Mouse (Mus musculus) kidney, embryonic 16.5 days (tissue): ENCODE data around the gene Raet1e. TPM values are rescaled to one million over a fixed set of nuclear protein-coding genes. Genes with fewer than 3 reads are reported as not detected.
A peak's percentile ranks its signal among the peaks of the same experiment; 100 is the strongest.
"Not testable (repeated sequence)": the region's sequence is repeated elsewhere in the genome, so short reads cannot be mapped to it uniquely, and the experiment has no call there.

Experiments
- ATAC-seq: fragments of 200-750 bp; cut with Nextera tagmentation; 2 replicates; pipeline ENCODE4 v1.8.0; 2017; ENCODE audit warnings: moderate TSS enrichment; ENCODE audit not compliant: low FRiP score, low TSS enrichment
- H3K27ac ChIP-seq: fragments of 300-500 bp; sonication (generic); 2 replicates; pipeline ENCODE4 v1.5.1; 2014; ENCODE audit warnings: low read length
- H3K27me3 ChIP-seq: fragments of 300-500 bp; sonication (generic); 2 replicates; pipeline ENCODE4 v1.6.1; 2014; ENCODE audit warnings: low read length, control low read depth, mixed read lengths; ENCODE audit not compliant: insufficient read depth
- H3K36me3 ChIP-seq: fragments of 300-500 bp; sonication (generic); 2 replicates; pipeline ENCODE4 v1.6.1; 2014; ENCODE audit warnings: low read length, control low read depth, mixed read lengths; ENCODE audit not compliant: insufficient read depth
- H3K4me1 ChIP-seq: fragments of 300-500 bp; sonication (generic); 2 replicates; pipeline ENCODE4 v1.6.1; 2014; ENCODE audit warnings: low read length, control low read depth, mixed read lengths; ENCODE audit not compliant: insufficient read depth
- H3K4me2 ChIP-seq: fragments of 300-500 bp; sonication (generic); replicated peaks from 2 replicates; pipeline ENCODE4 v1.6.1; 2014; ENCODE audit warnings: low read depth, low read length
- H3K4me3 ChIP-seq: fragments of 300-500 bp; sonication (generic); 2 replicates; pipeline ENCODE4 v1.5.1; 2014; ENCODE audit warnings: mild to moderate bottlenecking, low read length
- H3K9ac ChIP-seq: fragments of 300-500 bp; sonication (generic); replicated peaks from 2 replicates; pipeline ENCODE4 v1.6.1; 2014; ENCODE audit warnings: low read length
- H3K9me3 ChIP-seq: fragments of 300-500 bp; sonication (generic); 2 replicates; pipeline ENCODE4 v1.6.1; 2016; ENCODE audit warnings: low read length, control low read depth
- WGBS: fragments of 180-500 bp; shearing (Covaris S2); extraction: QIAGEN DNeasy Blood & Tissue Kit; methylation state at CpG from one replicate; pipeline ENCODE4 v1.1.7; 2014; 5-methylcytosine and 5-hydroxymethylcytosine counted together
- polyA plus RNA-seq: library from polyadenylated mRNA; unstranded; fragments of >200 nt; fragmentation: Nextera tagmentation; extraction: Ambion mirVana; gene quantifications from 2 replicates; pipeline ENCODE4 v1.2.1, GENCODE M21; 2015

Raet1e gene
- polyA plus RNA-seq, 1 experiment from 2014 or later = 13.1 TPM

GRCm38 (mm10) chr10:22272914-22273683, 114.7 kb downstream of the Raet1e start:
- Histone ChIP-seq H3K9ac (peak overlapping the region; percentile 61), H3K4me3 (peak overlapping the region; percentile 57), H3K4me2 (peak overlapping the region; percentile 91)
- not testable (repeated sequence) for H3K36me3 ChIP-seq, H3K9me3 ChIP-seq, H3K4me1 ChIP-seq, H3K27ac ChIP-seq, H3K27me3 ChIP-seq
- WGBS = 2% methylated on average over 37 of the region's 37 CpGs
- peak; percentile 72; the same call in 1 of the 2 replicates for ATAC-seq

DNA sequence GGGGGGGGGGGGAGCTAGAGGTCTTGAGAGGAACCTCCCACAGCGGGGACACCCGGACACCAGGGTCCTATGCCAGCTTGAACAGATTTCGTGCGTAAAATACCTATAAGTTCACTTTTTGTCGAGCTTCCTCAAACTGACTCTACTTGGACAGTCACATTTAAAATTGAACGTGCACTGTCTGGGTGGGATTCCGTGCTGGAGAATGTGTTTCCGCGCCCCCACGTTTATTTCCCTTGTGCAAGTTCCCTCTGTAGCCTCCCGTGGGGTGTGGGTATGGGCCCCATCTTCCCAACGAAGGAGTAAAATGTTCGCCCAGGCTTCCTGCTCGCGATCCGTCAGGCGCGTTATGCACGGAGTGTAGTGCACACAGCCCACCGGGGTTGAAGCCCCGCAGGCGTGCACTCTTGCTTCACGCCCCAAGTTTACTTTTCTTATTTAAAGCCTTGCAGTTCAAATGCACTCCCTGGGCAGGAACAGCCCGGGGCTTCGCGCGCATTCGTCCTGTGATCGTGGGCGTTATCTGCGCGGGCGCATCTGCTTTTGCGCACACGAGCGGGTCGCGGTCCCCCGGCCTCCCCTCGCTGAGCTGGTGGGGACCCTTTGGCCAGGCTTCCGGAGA, 115.4 kb downstream of the Raet1e start:
- peak overlapping the region; percentile 91 for H3K4me2 ChIP-seq
- no peak; the same call in 1 of the 2 replicates for ATAC-seq
- no peaks in the 10 kb centered on the region for H3K9me3 ChIP-seq
- no peak overlapping the region for H3K27ac ChIP-seq
- H3K4me1 ChIP-seq = no peaks in the 10 kb centered on the region
- peak overlapping the region; percentile 57 for H3K4me3 ChIP-seq
- no peaks in the 10 kb centered on the region for H3K36me3 ChIP-seq
- WGBS = under 1% methylated on average over 41 of the region's 41 CpGs
- H3K27me3 ChIP-seq = no peaks in the 10 kb centered on the region
- H3K9ac ChIP-seq = peak overlapping the region; percentile 61

DNA sequence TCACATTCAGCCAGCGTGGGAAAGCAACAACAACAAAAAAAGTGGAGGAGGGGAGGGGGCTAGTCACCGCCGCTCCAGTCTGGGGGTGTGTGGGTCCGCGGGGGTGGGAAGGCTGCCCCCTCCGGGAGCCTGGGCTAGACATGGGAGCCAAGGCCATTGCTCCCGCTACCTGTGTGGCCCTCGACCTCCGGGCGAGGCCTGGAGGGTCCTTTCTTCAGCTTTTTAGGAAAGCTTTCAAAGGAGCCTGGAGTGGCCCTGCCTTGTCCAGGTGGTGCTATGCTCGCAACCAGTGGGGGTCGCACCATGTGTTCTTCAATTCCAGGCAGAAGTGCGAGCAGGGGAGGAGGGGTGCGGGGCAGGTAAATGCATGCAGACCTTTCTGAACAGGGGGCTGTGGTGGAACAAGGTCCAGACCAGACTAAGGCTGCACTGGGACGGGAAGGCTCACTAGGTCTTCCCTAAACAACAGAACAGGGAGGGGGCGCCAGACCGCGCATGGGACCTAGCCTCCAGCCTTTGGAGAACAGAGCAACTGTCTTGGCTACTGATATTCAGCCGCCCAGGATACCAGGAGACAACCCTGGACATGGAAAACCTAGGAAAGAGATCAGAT, 116.2 kb downstream of the Raet1e start:
- Histone ChIP-seq H3K36me3 (no peaks in the 10 kb centered on the region), H3K9me3 (no peaks in the 10 kb centered on the region), H3K4me3 (peak overlapping the region; percentile 57), H3K27ac (no peak overlapping the region), H3K4me1 (no peaks in the 10 kb centered on the region), H3K9ac (peak overlapping the region; percentile 61; the same call in 1 of the 2 replicates), H3K27me3 (no peaks in the 10 kb centered on the region), H3K4me2 (peak overlapping the region; percentile 91)
- WGBS = 10% methylated on average over 19 of the region's 19 CpGs
- 0 out of 2 replicates have a peak, but pooled peaks have one; percentile 44 for ATAC-seq

DNA sequence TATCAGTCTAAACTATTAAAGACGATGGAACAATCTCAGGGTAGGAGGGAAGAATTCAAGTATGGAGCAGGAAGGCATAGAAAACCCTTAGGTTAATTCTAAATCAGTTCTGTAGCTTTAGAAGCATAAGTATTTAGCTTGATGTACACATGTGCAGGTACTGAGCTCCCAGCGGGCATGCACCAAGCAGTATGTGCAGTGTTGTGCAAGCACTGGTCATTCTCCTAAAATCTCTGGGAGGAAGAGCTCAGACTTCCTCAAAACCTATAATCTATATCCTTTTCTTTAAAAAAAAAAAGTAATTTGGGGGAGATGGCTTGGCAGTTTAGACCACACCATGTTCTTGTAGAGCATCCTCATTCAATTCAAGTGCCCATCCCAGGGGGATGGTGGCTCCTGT, 120.1 kb downstream of the Raet1e start:
- not testable (repeated sequence) for H3K9me3 ChIP-seq, H3K27me3 ChIP-seq, H3K9ac ChIP-seq, H3K27ac ChIP-seq, H3K4me2 ChIP-seq, H3K4me1 ChIP-seq, H3K36me3 ChIP-seq, H3K4me3 ChIP-seq, ATAC-seq
- 88% methylated on average over 2 of the region's 2 CpGs for WGBS

DNA sequence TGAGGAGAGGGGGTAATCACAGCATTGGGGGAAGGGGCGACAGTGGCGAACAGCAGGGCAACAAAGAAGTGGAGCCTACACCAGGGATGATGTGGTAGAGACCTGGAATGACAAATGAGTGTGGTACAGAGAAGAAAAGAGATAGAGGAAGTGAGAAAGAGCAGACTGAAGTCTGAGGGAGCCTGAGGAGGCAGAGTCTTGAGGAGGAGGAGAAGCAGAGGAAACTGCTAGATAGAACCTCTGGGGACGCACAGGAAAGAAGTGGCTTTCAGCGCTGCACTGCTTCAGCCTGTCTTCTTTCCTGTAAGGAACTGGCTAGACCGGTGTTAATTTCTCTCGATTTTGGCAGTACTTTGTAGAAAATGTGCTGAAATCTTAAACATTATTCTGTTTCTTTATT, 124.4 kb downstream of the Raet1e start:
- H3K9ac ChIP-seq = no peak overlapping the region
- H3K4me2 ChIP-seq = no peak overlapping the region

DNA sequence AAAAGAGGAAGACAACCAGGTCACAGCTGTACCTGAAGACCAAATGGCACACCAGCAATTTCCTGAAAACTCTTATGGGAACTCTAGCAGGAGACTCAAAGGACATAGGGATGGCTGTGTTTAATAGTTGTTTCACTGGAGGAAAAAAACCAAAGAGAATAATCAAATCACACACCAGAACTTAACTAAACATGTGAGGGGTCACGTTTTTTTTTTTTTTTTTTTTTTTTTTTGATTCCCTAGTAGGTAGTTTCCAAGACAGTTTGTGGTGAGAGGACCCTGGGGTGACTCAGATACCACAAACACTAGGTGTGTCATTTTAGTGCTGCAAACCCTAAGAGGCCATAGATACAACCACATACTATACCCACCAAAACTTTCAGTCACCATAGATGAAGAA, 137.3 kb downstream of the Raet1e start:
- H3K36me3 ChIP-seq = no peaks in the 10 kb centered on the region
- no peak overlapping the region for H3K4me2 ChIP-seq
- H3K4me3 ChIP-seq = no peak overlapping the region
- ATAC-seq = no peak
- H3K4me1 ChIP-seq = no peaks in the 10 kb centered on the region
- no peak overlapping the region for H3K27ac ChIP-seq
- 50% methylated on average over 1 of the region's 1 CpGs for WGBS
- no peak overlapping the region for H3K9ac ChIP-seq
- H3K27me3 ChIP-seq = no peaks in the 10 kb centered on the region
- no peaks in the 10 kb centered on the region for H3K9me3 ChIP-seq

More for the DNA sequence above, 124.4 kb downstream of the Raet1e start:
- no peak overlapping the region for H3K27ac ChIP-seq
- no peak overlapping the region for H3K4me3 ChIP-seq
- H3K36me3 ChIP-seq = 0 out of 2 replicates have a peak, but pooled peaks cover 3% of the 10 kb centered on the region
- H3K4me1 ChIP-seq = no peaks in the 10 kb centered on the region
- 48% methylated on average over 6 of the region's 6 CpGs for WGBS
- ATAC-seq = no peak
- peaks cover 4% of the 10 kb centered on the region; the same call in 1 of the 2 replicates for H3K27me3 ChIP-seq
- no peaks in the 10 kb centered on the region for H3K9me3 ChIP-seq

GRCm38 (mm10) chr10:22297033-22297762, 138.8 kb downstream of the Raet1e start:
- 64% methylated on average over 5 of the region's 5 CpGs for WGBS
- no peaks in the 10 kb centered on the region for H3K36me3 ChIP-seq
- H3K4me2 ChIP-seq = no peak overlapping the region
- no peak overlapping the region for H3K9ac ChIP-seq
- H3K4me1 ChIP-seq = no peaks in the 10 kb centered on the region
- no peaks in the 10 kb centered on the region for H3K27me3 ChIP-seq
- H3K27ac ChIP-seq = no peak overlapping the region
- H3K9me3 ChIP-seq = no peaks in the 10 kb centered on the region
- no peak overlapping the region for H3K4me3 ChIP-seq
- ATAC-seq = no peak

GRCm38 (mm10) chr10:22297766-22298461, 139.5 kb downstream of the Raet1e start:
- H3K4me2 ChIP-seq = no peak overlapping the region
- no peaks in the 10 kb centered on the region for H3K27me3 ChIP-seq
- no peaks in the 10 kb centered on the region for H3K4me1 ChIP-seq
- ATAC-seq = no peak
- no peaks in the 10 kb centered on the region for H3K9me3 ChIP-seq
- no peaks in the 10 kb centered on the region for H3K36me3 ChIP-seq
- H3K4me3 ChIP-seq = no peak overlapping the region
- H3K9ac ChIP-seq = no peak overlapping the region
- 49% methylated on average over 8 of the region's 8 CpGs for WGBS
- H3K27ac ChIP-seq = no peak overlapping the region

DNA sequence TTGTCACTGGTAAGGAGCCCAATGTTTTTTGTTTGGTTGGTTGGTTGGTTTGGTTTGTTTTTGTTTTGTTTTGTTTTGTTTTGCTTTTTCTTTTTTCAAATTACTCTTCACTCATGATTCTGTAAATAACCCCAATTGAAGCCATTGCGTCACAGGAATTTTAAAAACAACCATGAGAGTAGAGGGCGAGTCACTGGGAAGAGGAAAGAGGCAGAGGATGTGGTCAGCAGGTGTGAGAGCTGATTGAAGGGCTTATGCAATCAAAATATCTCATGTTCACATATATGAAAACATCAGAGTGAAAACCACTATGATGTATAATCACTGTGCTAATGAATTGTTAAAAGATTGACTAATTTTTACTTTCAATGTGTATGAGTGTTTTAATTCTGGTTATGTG, 141.0 kb downstream of the Raet1e start:
- no peak overlapping the region for H3K4me3 ChIP-seq
- H3K9me3 ChIP-seq = no peaks in the 10 kb centered on the region
- ATAC-seq = no peak
- H3K4me2 ChIP-seq = no peak overlapping the region
- no peaks in the 10 kb centered on the region for H3K36me3 ChIP-seq
- WGBS = 83% methylated on average over 2 of the region's 2 CpGs
- no peak overlapping the region for H3K27ac ChIP-seq
- H3K27me3 ChIP-seq = no peaks in the 10 kb centered on the region
- H3K9ac ChIP-seq = no peak overlapping the region
- no peaks in the 10 kb centered on the region for H3K4me1 ChIP-seq
